Mouse (Mus musculus) erythroid progenitor cell, adult 5-6 weeks (primary cell): ENCODE measurements around the gene Stk39. TPM values are rescaled to one million over a fixed set of nuclear protein-coding genes. Genes with fewer than 3 reads are reported as not detected.

ENCODE experiments used
- ATAC-seq: replicated peaks from 2 replicates; pipeline ENCODE4 v1.8.0; 2016; ENCODE audit warnings: moderate number of reproducible peaks, mild to moderate bottlenecking, moderate TSS enrichment, inconsistent platforms; ENCODE audit not compliant: poor library complexity, low FRiP score, severe bottlenecking
- total RNA-seq, 2 experiments: library from RNA; stranded (forward) in 1 of 2; stranded (reverse) in 1 of 2; fragments of 150-400 nt in 1 of 2; fragments of 186-747, 209-891 nt in 1 of 2; gene quantifications; 2 replicates each; pipeline versions ENCODE4 v1.2.3 to v1.2.4; 2015 to 2017; ENCODE audit warnings: low replicate concordance in 2 of 2

Stk39 gene
- 2.2 and 15.1 TPM in 2 replicates for total RNA-seq (2015; ENCODE audit: low replicate concordance)
- total RNA-seq (2017; ENCODE audit: low replicate concordance), result 1.1 and 1.7 TPM in 2 replicates

GRCm38 (mm10) chr2:68471759-68472550, at the start of gene Stk39:
TSS of gene Stk39 (minus strand) at chr2:68472268.
- ATAC-seq, result no peak

- ATAC-seq, result no peak
Measured at GRCm38 (mm10) chr2:68515409-68515808, 43.3 kb upstream of the Stk39 start.

GRCm38 (mm10) chr2:68503202-68503601, 31.1 kb upstream of the Stk39 start:
- ATAC-seq, result no peak

GRCm38 (mm10) chr2:68502734-68503133, 30.7 kb upstream of the Stk39 start:
- no peak for ATAC-seq

GRCm38 (mm10) chr2:68502236-68502635, 30.2 kb upstream of the Stk39 start:
- no peak for ATAC-seq

GRCm38 (mm10) chr2:68486275-68486674, 14.2 kb upstream of the Stk39 start:
- no peak for ATAC-seq

- no peak for ATAC-seq
Measured at GRCm38 (mm10) chr2:68485141-68485540, 13.1 kb upstream of the Stk39 start.

- no peak for ATAC-seq
Measured at GRCm38 (mm10) chr2:68482896-68483295, 10.8 kb upstream of the Stk39 start.

- ATAC-seq, result no peak
Measured at GRCm38 (mm10) chr2:68479823-68480222, 7.8 kb upstream of the Stk39 start.

GRCm38 (mm10) chr2:68472921-68473320, 853 bp upstream of the Stk39 start:
- no peak for ATAC-seq

GRCm38 (mm10) chr2:68472551-68472910, 463 bp upstream of the Stk39 start:
- no peak for ATAC-seq

GRCm38 (mm10) chr2:68470891-68471758, 943 bp downstream of the Stk39 start:
- no peak for ATAC-seq

GRCm38 (mm10) chr2:68469491-68469890, 2.6 kb downstream of the Stk39 start:
- no peak for ATAC-seq

GRCm38 (mm10) chr2:68468698-68469097, 3.4 kb downstream of the Stk39 start:
- no peak for ATAC-seq

GRCm38 (mm10) chr2:68468259-68468658, 3.8 kb downstream of the Stk39 start:
- ATAC-seq, result no peak

- no peak for ATAC-seq
Measured at GRCm38 (mm10) chr2:68467085-68467978, 4.7 kb downstream of the Stk39 start.

GRCm38 (mm10) chr2:68466124-68467070, 5.7 kb downstream of the Stk39 start:
- ATAC-seq, result no peak

GRCm38 (mm10) chr2:68465266-68466123, 6.6 kb downstream of the Stk39 start:
- no peak for ATAC-seq
